Mouse (Mus musculus): Measurements from ENCODE around the gene Olfr342. TPM values are rescaled to one million over a fixed set of nuclear protein-coding genes. Genes with fewer than 3 reads are reported as not detected.

Olfr342 gene
- polyA plus RNA-seq (2015; fragmentation: Nextera tagmentation; extraction: Ambion mirVana): not detected in 2 replicates

DNA sequence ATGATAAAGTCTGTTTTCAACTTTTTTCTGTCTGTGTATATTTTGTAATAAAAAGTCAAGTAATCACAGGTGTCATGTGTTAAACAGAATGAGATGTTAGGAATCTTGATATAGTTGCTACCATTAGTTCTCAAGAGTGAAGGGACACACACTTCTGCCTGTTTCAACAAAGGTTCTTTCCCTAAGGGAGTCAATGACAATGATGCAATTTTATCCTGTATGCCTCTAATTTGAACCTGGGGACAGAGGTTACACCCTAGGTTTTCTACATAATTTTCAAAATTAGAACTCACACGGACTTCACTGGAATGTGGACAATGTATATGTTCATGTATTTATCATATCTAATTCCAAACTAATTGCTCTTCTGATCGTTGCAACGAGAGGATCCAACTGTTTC is at the start of gene Olfr342:
Olfr342 (plus strand) TSS at position 301 of the 400 bp plus-strand sequence.
- H3K36me3 ChIP-seq (ENCODE audit: control insufficient read depth, insufficient read depth, low read length): no peaks in the 10 kb centered on the region
- H3K4me2 ChIP-seq (ENCODE audit: low read depth, low read length): no peak within 1 kb of the TSS
- no peak within 1 kb of the TSS for H3K4me3 ChIP-seq (replicated peaks; ENCODE audit: low read length)
- H3K27ac ChIP-seq (ENCODE audit: low read length): no peak within 1 kb of the TSS
- H3K9ac ChIP-seq (ENCODE audit: low read length): no peak within 1 kb of the TSS
- H3K4me1 ChIP-seq (ENCODE audit: control insufficient read depth, insufficient read depth, low read length): no peaks in the 10 kb centered on the region
- H3K9me3 ChIP-seq (replicated peaks; ENCODE audit: control insufficient read depth, low read length): no peaks in the 10 kb centered on the region
- ATAC-seq (ENCODE audit: insufficient read depth, low FRiP score): no peak
- H3K27me3 ChIP-seq (ENCODE audit: control insufficient read depth, insufficient read depth, low read length): no peaks in the 10 kb centered on the region
- 65% methylated on average over 3 of the region's 3 CpGs for WGBS

- Histone ChIP-seq H3K4me3 (replicated peaks; ENCODE audit: low read length) (no peak within 1 kb of the TSS), H3K27me3 (ENCODE audit: control insufficient read depth, insufficient read depth, low read length) (no peaks in the 10 kb centered on the region), H3K27ac (ENCODE audit: low read length) (no peak within 1 kb of the TSS), H3K36me3 (ENCODE audit: control insufficient read depth, insufficient read depth, low read length) (no peaks in the 10 kb centered on the region), H3K4me1 (ENCODE audit: control insufficient read depth, insufficient read depth, low read length) (no peaks in the 10 kb centered on the region), H3K9me3 (replicated peaks; ENCODE audit: control insufficient read depth, low read length) (no peaks in the 10 kb centered on the region), H3K4me2 (ENCODE audit: low read depth, low read length) (no peak within 1 kb of the TSS), H3K9ac (ENCODE audit: low read length) (no peak within 1 kb of the TSS)
- ATAC-seq (ENCODE audit: insufficient read depth, low FRiP score): no peak
These were observed 42.4 kb upstream of the Olfr342 start, which contains the start of gene Olfr341 for GRCm38 (mm10) chr2:36482368-36482767. Olfr341 (minus strand) TSS chr2:36482468.

DNA sequence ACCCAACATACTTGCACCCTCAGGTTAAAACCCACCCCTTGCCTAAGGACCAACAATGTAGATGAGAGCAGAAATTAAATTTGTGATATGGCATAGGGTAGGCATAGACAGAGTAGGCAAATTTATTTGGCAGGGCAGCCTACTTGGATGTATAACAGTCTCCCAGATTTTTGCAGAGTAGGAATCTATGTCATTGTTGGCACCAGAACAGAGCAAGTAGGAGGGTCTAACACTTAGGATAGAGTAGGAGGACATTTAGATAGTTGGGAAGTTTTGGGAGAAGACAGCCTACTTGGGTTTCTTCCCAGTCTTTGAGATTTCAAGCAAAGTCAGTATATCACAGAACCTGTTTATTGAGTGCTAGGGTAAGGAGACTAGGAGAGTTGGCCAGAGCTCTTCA is 40.4 kb downstream of the Olfr342 start:
- no peak overlapping the region for H3K4me2 ChIP-seq (ENCODE audit: low read depth, low read length)
- no peaks in the 10 kb centered on the region for H3K4me1 ChIP-seq (ENCODE audit: control insufficient read depth, insufficient read depth, low read length)
- H3K9ac ChIP-seq (ENCODE audit: low read length): no peak overlapping the region
- H3K4me3 ChIP-seq (replicated peaks; ENCODE audit: low read length): no peak overlapping the region
- H3K9me3 ChIP-seq (replicated peaks; ENCODE audit: control insufficient read depth, low read length): no peaks in the 10 kb centered on the region
- H3K27ac ChIP-seq (ENCODE audit: low read length): no peak overlapping the region
- no peak for ATAC-seq (ENCODE audit: insufficient read depth, low FRiP score)
- H3K27me3 ChIP-seq (ENCODE audit: control insufficient read depth, insufficient read depth, low read length): no peaks in the 10 kb centered on the region
- H3K36me3 ChIP-seq (ENCODE audit: control insufficient read depth, insufficient read depth, low read length): no peaks in the 10 kb centered on the region

GRCm38 (mm10) chr2:36566362-36566761 is 41.6 kb downstream of the Olfr342 start, which contains the start of gene Olfr344:
Olfr344 (plus strand) TSS chr2:36566662.
- Histone ChIP-seq H3K4me3 (replicated peaks; ENCODE audit: low read length) (no peak within 1 kb of the TSS), H3K27me3 (ENCODE audit: control insufficient read depth, insufficient read depth, low read length) (no peaks in the 10 kb centered on the region), H3K36me3 (ENCODE audit: control insufficient read depth, insufficient read depth, low read length) (no peaks in the 10 kb centered on the region), H3K9ac (ENCODE audit: low read length) (no peak within 1 kb of the TSS), H3K9me3 (replicated peaks; ENCODE audit: control insufficient read depth, low read length) (no peaks in the 10 kb centered on the region), H3K27ac (ENCODE audit: low read length) (no peak within 1 kb of the TSS), H3K4me1 (ENCODE audit: control insufficient read depth, insufficient read depth, low read length) (no peaks in the 10 kb centered on the region), H3K4me2 (ENCODE audit: low read depth, low read length) (no peak within 1 kb of the TSS)
- WGBS: 83% methylated on average over 1 of the region's 1 CpGs
- ATAC-seq (ENCODE audit: insufficient read depth, low FRiP score): no peak

- no peak for ATAC-seq (ENCODE audit: insufficient read depth, low FRiP score)
- H3K36me3 ChIP-seq (ENCODE audit: control insufficient read depth, insufficient read depth, low read length): no peaks in the 10 kb centered on the region
- no peaks in the 10 kb centered on the region for H3K27me3 ChIP-seq (ENCODE audit: control insufficient read depth, insufficient read depth, low read length)
- no peak overlapping the region for H3K4me2 ChIP-seq (ENCODE audit: low read depth, low read length)
- no peak overlapping the region for H3K27ac ChIP-seq (ENCODE audit: low read length)
- H3K4me1 ChIP-seq (ENCODE audit: control insufficient read depth, insufficient read depth, low read length): no peaks in the 10 kb centered on the region
- no peak overlapping the region for H3K4me3 ChIP-seq (replicated peaks; ENCODE audit: low read length)
- H3K9ac ChIP-seq (ENCODE audit: low read length): no peak overlapping the region
- no peaks in the 10 kb centered on the region for H3K9me3 ChIP-seq (replicated peaks; ENCODE audit: control insufficient read depth, low read length)
These were observed 42.2 kb downstream of the Olfr342 start for GRCm38 (mm10) chr2:36567022-36567421.

- 91% methylated on average over 3 of the region's 3 CpGs for WGBS
- H3K9me3 ChIP-seq (replicated peaks; ENCODE audit: control insufficient read depth, low read length): no peaks in the 10 kb centered on the region
- H3K4me1 ChIP-seq (ENCODE audit: control insufficient read depth, insufficient read depth, low read length): no peaks in the 10 kb centered on the region
- H3K4me2 ChIP-seq (ENCODE audit: low read depth, low read length): no peak overlapping the region
- ATAC-seq (ENCODE audit: insufficient read depth, low FRiP score): no peak
- H3K27ac ChIP-seq (ENCODE audit: low read length): no peak overlapping the region
- no peaks in the 10 kb centered on the region for H3K36me3 ChIP-seq (ENCODE audit: control insufficient read depth, insufficient read depth, low read length)
- no peak overlapping the region for H3K9ac ChIP-seq (ENCODE audit: low read length)
- no peaks in the 10 kb centered on the region for H3K27me3 ChIP-seq (ENCODE audit: control insufficient read depth, insufficient read depth, low read length)
- H3K4me3 ChIP-seq (replicated peaks; ENCODE audit: low read length): no peak overlapping the region
These were observed 43.0 kb downstream of the Olfr342 start for GRCm38 (mm10) chr2:36567845-36568244.

Other genes starting within 250 kb of the Olfr342 start
- gene Olfr338, start 151.5 kb upstream of the Olfr342 start, polyA plus RNA-seq (2015; fragmentation: Nextera tagmentation; extraction: Ambion mirVana): 0.03 TPM in 1 of 2 replicates, not detected in the other
- not detected in 2 replicates for gene Olfr339, start 106.1 kb upstream of the Olfr342 start, polyA plus RNA-seq (2015; fragmentation: Nextera tagmentation; extraction: Ambion mirVana)
- not detected in 2 replicates for gene Olfr340, start 72.4 kb upstream of the Olfr342 start, polyA plus RNA-seq (2015; fragmentation: Nextera tagmentation; extraction: Ambion mirVana)
- gene Olfr341, start 42.5 kb upstream of the Olfr342 start, polyA plus RNA-seq (2015; fragmentation: Nextera tagmentation; extraction: Ambion mirVana): not detected in 2 replicates
- gene Olfr344, start 41.7 kb downstream of the Olfr342 start, polyA plus RNA-seq (2015; fragmentation: Nextera tagmentation; extraction: Ambion mirVana): not detected in 2 replicates
- gene Olfr345, start 115.0 kb downstream of the Olfr342 start, polyA plus RNA-seq (2015; fragmentation: Nextera tagmentation; extraction: Ambion mirVana): not detected in 2 replicates
- not detected in 2 replicates for gene Olfr346, start 160.8 kb downstream of the Olfr342 start, polyA plus RNA-seq (2015; fragmentation: Nextera tagmentation; extraction: Ambion mirVana)
- not detected in 2 replicates for gene Olfr347, start 206.9 kb downstream of the Olfr342 start, polyA plus RNA-seq (2015; fragmentation: Nextera tagmentation; extraction: Ambion mirVana)